Mouse (Mus musculus) cerebellum, postnatal 36 days (tissue): ENCODE results near the gene Bach1.
"Not testable (repeated sequence)": the region's sequence is repeated elsewhere in the genome, so short reads cannot be mapped to it uniquely, and the experiment has no call there.

Experiments
- DNase-seq, 2 experiments: peaks; one replicate each; pipeline ENCODE4 v3.0.0; 2021 to 2022; ENCODE audit warnings: mixed read lengths in 2 of 2

The Bach1 gene

DNA sequence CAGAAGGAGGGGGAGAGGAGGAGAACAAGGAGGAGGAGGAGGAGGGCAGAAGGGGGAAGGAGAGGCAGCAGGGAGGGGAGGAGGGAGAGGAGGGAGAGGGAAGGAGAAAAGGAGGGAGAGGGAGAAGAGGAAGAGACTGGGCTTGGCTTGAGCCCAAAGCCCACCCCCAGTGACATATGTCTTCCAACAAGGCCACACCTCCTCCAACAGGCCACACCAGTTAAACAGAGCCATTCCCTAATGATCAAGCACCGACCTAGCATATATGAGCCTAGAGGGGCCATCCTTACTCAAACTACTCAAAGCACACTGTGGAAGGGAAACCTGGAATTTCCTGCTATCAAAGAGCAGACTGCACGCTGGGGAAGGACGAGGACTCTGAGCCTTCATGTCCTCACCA is 16.9 kb upstream of the Bach1 start:
- DNase-seq: no peak

- no peak for DNase-seq
Measured at GRCm38 (mm10) chr16:87686458-87686857, 12.3 kb upstream of the Bach1 start.

GRCm38 (mm10) chr16:87687346-87687745 is 11.4 kb upstream of the Bach1 start:
- DNase-seq: no peak

GRCm38 (mm10) chr16:87688328-87688727 is 10.4 kb upstream of the Bach1 start:
- not testable (repeated sequence) for DNase-seq

- not testable (repeated sequence) for DNase-seq
Measured at GRCm38 (mm10) chr16:87688823-87689222, 9.9 kb upstream of the Bach1 start.

- no peak for DNase-seq
Measured at GRCm38 (mm10) chr16:87689225-87689624, 9.5 kb upstream of the Bach1 start.

- no peak for DNase-seq
Measured at GRCm38 (mm10) chr16:87690506-87690905, 8.2 kb upstream of the Bach1 start.

DNA sequence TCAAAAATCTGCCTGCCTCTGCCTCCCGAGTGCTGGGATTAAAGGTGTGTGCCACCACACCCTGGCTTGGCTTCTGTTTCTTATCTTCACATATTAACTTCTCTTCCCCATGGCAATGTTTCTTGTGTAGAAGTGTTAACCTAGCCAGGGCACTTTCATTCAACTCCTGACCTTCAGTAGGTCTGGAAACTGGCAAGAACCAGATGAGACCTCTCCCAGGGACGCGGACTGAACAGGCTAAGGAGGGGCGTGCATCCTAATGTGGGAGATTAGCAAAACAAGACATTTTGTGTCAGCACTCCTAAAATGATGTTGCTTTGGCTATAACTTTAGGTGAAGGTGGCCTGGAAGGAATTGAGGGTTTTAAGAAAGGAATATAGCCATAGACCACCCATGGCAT is 7.6 kb upstream of the Bach1 start:
- no peak for DNase-seq

- no peak for DNase-seq
Measured at GRCm38 (mm10) chr16:87692591-87692990, 6.2 kb upstream of the Bach1 start.

DNA sequence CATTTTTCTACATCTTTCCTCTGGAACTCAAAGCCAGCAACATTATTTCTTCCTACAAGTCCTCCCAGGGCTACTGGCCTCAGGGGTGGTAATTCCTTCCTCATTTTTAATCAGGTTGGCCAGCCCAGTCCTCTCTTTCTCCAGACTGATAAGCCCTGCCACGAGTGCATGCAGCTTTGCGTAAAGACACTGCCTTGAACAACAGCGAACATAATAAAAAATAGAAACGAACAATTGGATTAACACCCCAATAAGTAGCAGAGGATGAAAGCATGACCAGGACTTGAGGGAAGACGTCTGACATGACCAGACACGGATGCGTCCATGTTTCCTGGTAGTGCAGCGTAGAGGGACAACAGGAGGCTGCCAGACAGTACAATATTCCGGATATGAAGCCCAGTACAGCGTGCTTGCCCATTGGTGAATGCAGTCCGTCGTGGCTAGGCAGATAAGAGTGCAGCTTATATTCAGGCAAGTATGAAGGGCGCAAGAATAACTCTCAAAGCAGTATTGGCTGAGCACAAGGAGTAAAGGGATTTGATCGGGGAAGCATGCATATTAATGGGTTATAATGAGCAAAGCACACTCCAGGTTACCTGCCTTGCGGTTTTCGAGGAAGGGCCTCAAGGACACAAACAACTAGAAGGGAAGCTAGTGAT is 909 bp upstream of the Bach1 start:
- no peak for DNase-seq

- no peak for DNase-seq
Measured at GRCm38 (mm10) chr16:87699306-87699692, 554 bp downstream of the Bach1 start.

GRCm38 (mm10) chr16:87699693-87700394 is 1.1 kb downstream of the Bach1 start:
- DNase-seq: peak in 1 of 2 experiments; percentile 25

- DNase-seq: no peak
Measured at GRCm38 (mm10) chr16:87700395-87700765, 1.6 kb downstream of the Bach1 start.

- no peak for DNase-seq
Measured at GRCm38 (mm10) chr16:87701891-87702290, 3.1 kb downstream of the Bach1 start.

DNA sequence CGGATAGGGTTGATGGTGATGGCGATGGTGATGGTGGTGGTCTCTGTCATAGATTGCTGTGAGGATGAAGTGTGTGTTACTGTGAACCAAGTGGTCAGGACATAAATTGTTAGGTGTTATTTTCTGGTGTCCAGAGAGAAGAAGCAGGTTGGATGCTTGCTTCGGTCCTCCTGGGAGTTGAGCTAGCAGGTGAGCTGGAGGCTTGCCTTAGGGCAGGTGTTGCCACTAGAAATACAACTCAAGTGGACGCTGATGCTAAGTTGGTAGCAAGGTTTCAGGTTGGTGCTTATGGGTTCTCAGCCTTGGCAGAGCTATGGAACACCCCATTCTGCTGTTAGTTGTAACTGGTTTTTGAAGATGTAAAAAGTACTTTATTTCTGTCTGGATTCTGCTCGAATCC is 4.1 kb downstream of the Bach1 start:
- DNase-seq: no peak

- no peak for DNase-seq
Measured at GRCm38 (mm10) chr16:87704225-87704624, 5.5 kb downstream of the Bach1 start.

DNA sequence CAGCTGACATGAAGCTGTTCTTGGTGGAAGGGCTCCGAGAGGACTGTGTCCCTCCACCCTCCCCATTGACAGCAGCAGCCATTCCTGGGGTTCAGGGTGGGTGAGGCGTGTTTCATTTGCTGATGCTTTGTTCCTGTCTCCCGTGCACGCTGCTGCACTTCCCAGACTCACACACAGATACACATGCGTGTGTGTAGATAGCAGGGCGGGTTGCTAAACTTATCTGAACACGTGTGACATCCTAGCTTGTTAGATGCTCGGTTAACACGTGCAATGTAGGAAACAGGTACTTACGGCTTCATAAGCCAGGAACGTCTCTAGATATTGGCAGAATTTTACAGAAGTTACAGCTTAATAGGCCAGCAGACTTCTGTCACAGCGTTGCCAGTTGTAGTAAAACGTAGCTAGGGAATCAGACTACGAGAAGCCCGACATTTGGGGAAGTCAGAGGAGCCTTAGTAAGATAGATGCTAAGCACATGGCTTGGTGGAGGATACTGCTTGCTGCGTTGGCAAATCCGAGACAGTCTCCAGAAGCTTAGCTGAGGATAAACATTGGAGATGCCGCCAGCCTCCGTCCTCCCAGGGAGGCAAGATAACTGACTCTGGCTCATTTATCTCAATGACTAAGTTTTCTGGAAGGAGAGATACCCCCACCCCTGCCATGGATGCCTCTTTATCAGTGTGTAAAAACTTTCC is 7.3 kb downstream of the Bach1 start:
- DNase-seq: no peak

DNA sequence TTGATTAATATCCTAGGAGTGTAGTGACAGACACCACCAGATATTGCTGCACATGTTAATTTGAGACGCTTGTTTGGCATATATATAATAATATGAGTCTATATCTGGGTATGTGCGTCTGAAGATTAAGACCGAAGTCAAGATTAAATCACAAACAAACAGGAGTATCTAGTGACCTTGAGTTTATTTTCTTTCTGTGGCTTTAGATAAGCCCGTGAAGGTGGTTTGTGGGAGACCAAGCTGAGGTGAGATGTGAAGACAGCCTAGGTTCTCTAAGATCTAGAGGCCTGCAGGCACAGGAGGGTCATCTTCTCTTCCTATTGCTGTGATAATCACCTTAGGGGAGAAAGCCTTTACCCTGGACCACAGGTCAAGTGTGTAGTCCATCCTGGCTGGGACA is 8.6 kb downstream of the Bach1 start:
- DNase-seq: no peak

DNA sequence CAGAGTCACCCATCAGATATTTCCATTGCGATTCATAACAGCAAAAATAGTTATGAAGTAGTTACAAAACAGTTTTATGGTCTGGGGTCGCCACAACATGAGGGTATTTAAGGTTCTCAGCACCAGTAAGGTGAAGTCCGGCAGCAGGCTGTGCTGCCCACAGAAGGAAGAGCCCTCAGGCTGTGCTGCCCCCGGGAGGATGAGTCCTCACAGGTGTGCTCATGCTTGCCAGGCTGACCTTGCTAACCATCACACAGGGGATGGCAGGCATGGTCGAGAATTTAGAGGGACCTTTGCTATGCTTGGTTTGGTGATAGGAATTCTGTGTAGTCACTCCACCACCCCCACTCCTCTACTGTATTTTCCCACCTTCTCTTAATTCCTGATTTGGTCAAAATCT is 9.8 kb downstream of the Bach1 start:
- no peak for DNase-seq

- no peak for DNase-seq
Measured at GRCm38 (mm10) chr16:87709144-87709543, 10.4 kb downstream of the Bach1 start.

- no peak for DNase-seq
Measured at GRCm38 (mm10) chr16:87709971-87710370, 11.2 kb downstream of the Bach1 start.

DNA sequence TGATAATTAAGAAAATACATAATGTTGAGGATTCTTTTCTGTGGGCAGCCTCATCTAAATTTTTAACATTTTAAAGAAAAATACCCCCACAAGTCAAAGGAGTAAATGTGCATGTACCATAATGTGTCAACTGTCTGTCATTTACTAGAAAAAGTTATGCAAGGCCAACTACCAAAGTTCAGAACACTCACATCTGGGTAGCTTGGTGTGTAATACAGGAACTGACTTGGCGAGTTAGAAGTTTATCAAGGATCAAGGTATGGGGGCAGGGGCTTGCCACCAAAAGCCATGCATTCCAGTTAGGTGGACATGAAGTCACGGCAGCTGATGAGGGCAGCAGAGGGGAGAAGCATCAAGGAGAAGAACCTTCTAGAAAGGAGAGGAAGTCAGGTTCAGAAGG is 13.2 kb downstream of the Bach1 start:
- no peak for DNase-seq

- no peak for DNase-seq
Measured at GRCm38 (mm10) chr16:87712986-87713693, 14.4 kb downstream of the Bach1 start.
